Mouse (Mus musculus): Measurements from ENCODE around the gene Sult1b1. TPM values are rescaled to one million over a fixed set of nuclear protein-coding genes. Genes with fewer than 3 reads are reported as not detected.

Gene Sult1b1
- polyA plus RNA-seq, 1 experiment: not detected

DNA sequence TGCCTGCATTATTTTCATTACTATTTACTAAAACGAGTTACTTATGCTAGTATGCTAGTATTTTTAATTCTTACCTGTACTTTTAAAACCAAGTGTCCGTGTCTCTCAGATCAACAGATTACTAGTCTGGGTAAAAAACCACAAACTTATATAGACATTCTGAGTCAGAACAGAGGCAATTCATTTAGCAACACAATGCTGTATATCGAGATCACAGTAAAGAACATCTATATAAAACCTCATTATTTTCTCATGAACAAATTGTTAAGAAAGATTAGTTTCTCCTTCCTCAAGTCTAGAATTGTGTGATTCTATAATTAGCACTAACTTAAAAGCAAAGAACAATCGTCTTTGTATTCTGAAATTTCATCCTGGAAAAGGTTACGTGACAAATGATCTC, 55.8 kb downstream of the Sult1b1 start, which contains the start of gene Ugt2a2:
TSS of gene Ugt2a2 (minus strand) at position 101 of the 400 bp plus-strand sequence.
- no peak within 1 kb of the TSS for H3K27ac ChIP-seq (ENCODE audit: insufficient read depth, low read length)
- H3K4me1 ChIP-seq (ENCODE audit: control insufficient read depth, insufficient read depth, low read length): no peaks in the 10 kb centered on the region
- TF ChIP-seq POLR2A (IDR thresholded peaks at IDR 0.05; ENCODE audit: extremely low read depth, insufficient read depth, low read length): no peak
- no peak for TF ChIP-seq CTCF (IDR thresholded peaks at IDR 0.05; ENCODE audit: extremely low read depth, insufficient read depth, low read length)
- H3K4me3 ChIP-seq (ENCODE audit: insufficient read depth, low read length): no peak within 1 kb of the TSS

Other genes with a start within 250 kb of the Sult1b1 start
- not detected in 2 replicates for gene Ugt2a3, start 201.0 kb downstream of the Sult1b1 start, polyA plus RNA-seq (2012; rRNA removed)
- not detected in 2 replicates for gene Ugt2b38, start 114.0 kb downstream of the Sult1b1 start, polyA plus RNA-seq (2012; rRNA removed)
- not detected in 2 replicates for gene Ugt2a2, start 55.9 kb downstream of the Sult1b1 start, polyA plus RNA-seq (2012; rRNA removed)
- gene Gm43638, start 51.4 kb downstream of the Sult1b1 start, polyA plus RNA-seq (2012; rRNA removed): not detected in 2 replicates
- gene Ugt2a1, start 47.3 kb downstream of the Sult1b1 start, polyA plus RNA-seq (2012; rRNA removed): not detected in 2 replicates
- not detected in 2 replicates for gene Sult1d1, start 30.8 kb upstream of the Sult1b1 start, polyA plus RNA-seq (2012; rRNA removed)
- gene Sult1e1, start 53.4 kb upstream of the Sult1b1 start, polyA plus RNA-seq (2012; rRNA removed): not detected in 2 replicates
- not detected in 2 replicates for gene Csn1s1, start 128.0 kb upstream of the Sult1b1 start, polyA plus RNA-seq (2012; rRNA removed)
- not detected in 2 replicates for gene Csn2, start 161.4 kb upstream of the Sult1b1 start, polyA plus RNA-seq (2012; rRNA removed)
- gene Csn1s2a, start 236.4 kb upstream of the Sult1b1 start, polyA plus RNA-seq (2012; rRNA removed): not detected in 2 replicates